Mouse (Mus musculus): ENCODE results near the gene Med27.

Gene Med27

GRCm38 (mm10) chr2:29346629-29347271 is at the start of gene Med27:
TSS of gene Med27 (plus strand) at chr2:29346819.
- peak; percentile 97 to 98 for DNase-seq

GRCm38 (mm10) chr2:29309966-29310365 is 36.7 kb upstream of the Med27 start:
- no peak for DNase-seq

- no peak for DNase-seq
Measured at GRCm38 (mm10) chr2:29312058-29312457, 34.6 kb upstream of the Med27 start.

GRCm38 (mm10) chr2:29317906-29318470 is 28.6 kb upstream of the Med27 start:
- no peak for DNase-seq

- DNase-seq: no peak
Measured at GRCm38 (mm10) chr2:29318596-29318995, 28.0 kb upstream of the Med27 start.

- peak; percentile 58 to 68 for DNase-seq
Measured at GRCm38 (mm10) chr2:29320229-29320751, 26.3 kb upstream of the Med27 start.

- DNase-seq: no peak
Measured at GRCm38 (mm10) chr2:29320780-29321179, 25.8 kb upstream of the Med27 start.

GRCm38 (mm10) chr2:29324456-29324855 is 22.2 kb upstream of the Med27 start:
- no peak for DNase-seq

- DNase-seq: no peak
Measured at GRCm38 (mm10) chr2:29330471-29330870, 16.1 kb upstream of the Med27 start.

- no peak for DNase-seq
Measured at GRCm38 (mm10) chr2:29338396-29338795, 8.2 kb upstream of the Med27 start.

- DNase-seq: no peak
Measured at GRCm38 (mm10) chr2:29358696-29359375, 12.2 kb downstream of the Med27 start.

- DNase-seq: no peak
Measured at GRCm38 (mm10) chr2:29360956-29361355, 14.3 kb downstream of the Med27 start.

GRCm38 (mm10) chr2:29365000-29365695 is 18.5 kb downstream of the Med27 start:
- no peak for DNase-seq

GRCm38 (mm10) chr2:29368730-29369129 is 22.1 kb downstream of the Med27 start:
- no peak for DNase-seq

- no peak for DNase-seq
Measured at GRCm38 (mm10) chr2:29372176-29372575, 25.6 kb downstream of the Med27 start.

GRCm38 (mm10) chr2:29381683-29382082 is 35.1 kb downstream of the Med27 start:
- no peak for DNase-seq

- no peak for DNase-seq
Measured at GRCm38 (mm10) chr2:29382583-29382982, 36.0 kb downstream of the Med27 start.

GRCm38 (mm10) chr2:29383133-29383532 is 36.5 kb downstream of the Med27 start:
- no peak for DNase-seq

GRCm38 (mm10) chr2:29385405-29385804 is 38.8 kb downstream of the Med27 start:
- peak; percentile 43 to 49 for DNase-seq

- DNase-seq: no peak
Measured at GRCm38 (mm10) chr2:29387268-29387667, 40.6 kb downstream of the Med27 start.

GRCm38 (mm10) chr2:29388937-29389336 is 42.3 kb downstream of the Med27 start:
- no peak for DNase-seq

GRCm38 (mm10) chr2:29391086-29391485 is 44.5 kb downstream of the Med27 start:
- DNase-seq: no peak

- DNase-seq: no peak
Measured at GRCm38 (mm10) chr2:29391996-29392395, 45.4 kb downstream of the Med27 start.
